Mouse (Mus musculus) neural tube, embryonic 11.5 days (tissue): ENCODE measurements at regions not wholly inside any gene's neighbourhood (a gene's known extent, or its start where the extent isn't known, plus 50 kb on each side); places are given as distances from the start of the nearest gene placed in this dataset.

Experiments
- ATAC-seq: fragments of 200-750 bp; cut with Nextera tagmentation; 2 replicates; pipeline ENCODE4 v1.8.0; 2017; ENCODE audit warnings: moderate number of reproducible peaks, mild to moderate bottlenecking, moderate TSS enrichment, moderate library complexity; ENCODE audit not compliant: insufficient read depth, low FRiP score, low TSS enrichment
- DNase-seq: peaks from one replicate; pipeline ENCODE4 v3.0.0-alpha.2; 2015; ENCODE audit warnings: low spot score
- H3K27ac ChIP-seq: fragments of 300-500 bp; sonication (generic); 2 replicates; pipeline ENCODE4 v1.5.1; 2014; ENCODE audit warnings: low read depth, mild to moderate bottlenecking, low read length
- H3K27me3 ChIP-seq: fragments of 300-500 bp; sonication (generic); 2 replicates; pipeline ENCODE4 v1.6.1; 2014; ENCODE audit warnings: mild to moderate bottlenecking, low read length, mixed read lengths; ENCODE audit not compliant: control insufficient read depth, insufficient read depth
- H3K36me3 ChIP-seq: fragments of 300-500 bp; sonication (generic); 2 replicates; pipeline ENCODE4 v1.6.1; 2014; ENCODE audit warnings: mild to moderate bottlenecking, low read length, moderate library complexity, mixed read lengths; ENCODE audit not compliant: control insufficient read depth, insufficient read depth
- H3K4me1 ChIP-seq: fragments of 300-500 bp; sonication (generic); 2 replicates; pipeline ENCODE4 v1.6.1; 2014; ENCODE audit warnings: low read length, mixed read lengths; ENCODE audit not compliant: control insufficient read depth, insufficient read depth
- H3K4me2 ChIP-seq: fragments of 300-500 bp; sonication (generic); 2 replicates; pipeline ENCODE4 v1.6.1; 2014; ENCODE audit warnings: low read depth, mild to moderate bottlenecking, moderate library complexity
- H3K4me3 ChIP-seq: fragments of 300-500 bp; sonication (generic); 2 replicates; pipeline ENCODE4 v1.5.1; 2014; ENCODE audit warnings: low read depth, low read length
- H3K9ac ChIP-seq: fragments of 300-500 bp; sonication (generic); 2 replicates; pipeline ENCODE4 v1.6.1; 2014; ENCODE audit warnings: mild to moderate bottlenecking, low read length
- H3K9me3 ChIP-seq: fragments of 300-500 bp; sonication (generic); 2 replicates; pipeline ENCODE4 v1.6.1; 2016; ENCODE audit warnings: low read length; ENCODE audit not compliant: control insufficient read depth
- WGBS: fragments of 180-500 bp; shearing (Covaris S2); extraction: QIAGEN DNeasy Blood & Tissue Kit; methylation state at CpG from one replicate; pipeline ENCODE4 v1.1.7; 2014; 5-methylcytosine and 5-hydroxymethylcytosine counted together

DNA sequence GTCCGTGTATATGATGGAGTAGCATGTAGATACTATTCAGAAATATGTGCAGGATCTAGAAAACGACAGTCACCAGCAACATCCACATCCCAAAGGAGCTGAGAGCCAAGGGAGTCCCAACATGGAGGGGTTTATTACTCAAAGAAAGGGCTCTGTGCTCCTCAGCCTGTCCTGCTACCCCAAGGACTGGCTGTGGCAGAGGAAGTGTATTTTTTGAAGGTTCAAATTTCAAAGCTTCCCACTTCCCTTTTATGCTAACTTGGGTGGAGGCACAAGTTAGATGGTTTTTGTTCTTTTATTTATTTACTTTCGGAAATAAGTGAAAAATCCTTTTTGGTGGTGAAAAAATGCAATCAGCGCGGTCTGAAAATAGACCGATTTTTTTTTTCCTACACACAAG, 602.8 kb downstream of the Adgrl2 start:
- Histone ChIP-seq H3K9ac (no peak overlapping the region), H3K27me3 (no peaks in the 10 kb centered on the region), H3K27ac (no peak overlapping the region), H3K4me1 (no peaks in the 10 kb centered on the region), H3K4me3 (no peak overlapping the region), H3K36me3 (no peaks in the 10 kb centered on the region), H3K9me3 (no peaks in the 10 kb centered on the region), H3K4me2 (no peak overlapping the region)
- WGBS, result 76% methylated on average over 6 of the region's 6 CpGs
- DNase-seq (no peak), ATAC-seq (no peak)

GRCm38 (mm10) chr3:148385712-148386111, 604.6 kb downstream of the Adgrl2 start:
- Histone ChIP-seq H3K36me3 (no peaks in the 10 kb centered on the region), H3K9me3 (no peaks in the 10 kb centered on the region), H3K27ac (no peak overlapping the region), H3K27me3 (no peaks in the 10 kb centered on the region), H3K4me1 (no peaks in the 10 kb centered on the region), H3K9ac (no peak overlapping the region), H3K4me2 (no peak overlapping the region), H3K4me3 (no peak overlapping the region)
- WGBS, result 95% methylated on average over 7 of the region's 7 CpGs
- no peak for ATAC-seq
- no peak for DNase-seq

- no peak overlapping the region for H3K9ac ChIP-seq
- no peaks in the 10 kb centered on the region for H3K36me3 ChIP-seq
- no peak overlapping the region for H3K27ac ChIP-seq
- no peak for DNase-seq
- no peaks in the 10 kb centered on the region for H3K9me3 ChIP-seq
- no peaks in the 10 kb centered on the region for H3K4me1 ChIP-seq
- no peak overlapping the region for H3K4me3 ChIP-seq
- 94% methylated on average over 1 of the region's 1 CpGs for WGBS
- no peak for ATAC-seq
- no peaks in the 10 kb centered on the region for H3K27me3 ChIP-seq
- no peak overlapping the region for H3K4me2 ChIP-seq
Observed at GRCm38 (mm10) chr3:148381057-148381456, 609.3 kb downstream of the Adgrl2 start.

DNA sequence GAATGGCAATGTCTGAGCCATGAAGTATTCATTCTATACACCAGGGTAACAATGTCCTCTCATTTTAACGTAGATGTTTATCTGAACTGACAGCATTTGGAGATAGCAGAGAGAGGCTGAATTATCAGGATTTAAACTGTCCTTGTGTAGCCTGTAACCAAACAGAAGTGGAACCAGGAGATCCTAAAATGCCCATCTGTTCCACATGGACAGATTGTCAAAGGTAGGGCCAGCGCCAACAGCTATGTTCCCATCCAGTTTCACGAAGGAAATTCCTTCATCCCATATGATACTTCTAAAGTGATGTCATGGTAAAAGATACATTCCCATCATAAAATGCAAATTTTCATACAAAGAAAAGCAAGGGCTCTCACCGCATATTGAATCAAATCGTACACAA, 627.0 kb downstream of the Adgrl2 start:
- Histone ChIP-seq H3K27me3 (no peaks in the 10 kb centered on the region), H3K4me3 (no peak overlapping the region), H3K9ac (no peak overlapping the region), H3K4me1 (no peaks in the 10 kb centered on the region), H3K9me3 (no peaks in the 10 kb centered on the region), H3K36me3 (no peaks in the 10 kb centered on the region), H3K4me2 (no peak overlapping the region), H3K27ac (no peak overlapping the region)
- ATAC-seq (no peak), DNase-seq (no peak)
- WGBS, result 83% methylated on average over 5 of the region's 5 CpGs

- Histone ChIP-seq H3K9ac (no peak overlapping the region), H3K4me3 (no peak overlapping the region), H3K9me3 (no peaks in the 10 kb centered on the region), H3K27ac (no peak overlapping the region), H3K4me1 (no peaks in the 10 kb centered on the region), H3K36me3 (no peaks in the 10 kb centered on the region), H3K4me2 (no peak overlapping the region), H3K27me3 (no peaks in the 10 kb centered on the region)
- DNase-seq (no peak), ATAC-seq (no peak)
- WGBS, result 50% methylated on average over 2 of the region's 2 CpGs
Observed at GRCm38 (mm10) chr3:148362453-148362864, 627.9 kb downstream of the Adgrl2 start.

GRCm38 (mm10) chr3:148343633-148344361, 646.6 kb downstream of the Adgrl2 start:
- DNase-seq, result peak; percentile 49

GRCm38 (mm10) chr3:148343256-148343632, 647.1 kb downstream of the Adgrl2 start:
- Histone ChIP-seq H3K4me3 (no peak overlapping the region), H3K9me3 (no peaks in the 10 kb centered on the region), H3K27me3 (no peaks in the 10 kb centered on the region), H3K36me3 (no peaks in the 10 kb centered on the region), H3K27ac (no peak overlapping the region), H3K4me2 (no peak overlapping the region), H3K4me1 (no peaks in the 10 kb centered on the region), H3K9ac (no peak overlapping the region)
- DNase-seq (no peak), ATAC-seq (peak; percentile 55)
- WGBS, result 1% methylated on average over 3 of the region's 3 CpGs

More at GRCm38 (mm10) chr3:148343633-148344361, 646.6 kb downstream of the Adgrl2 start:
- ATAC-seq, result peak; percentile 69
- 6% methylated on average over 10 of the region's 10 CpGs for WGBS
- H3K27me3 ChIP-seq, result no peaks in the 10 kb centered on the region
- no peak overlapping the region for H3K4me2 ChIP-seq
- H3K9ac ChIP-seq, result no peak overlapping the region
- H3K36me3 ChIP-seq, result no peaks in the 10 kb centered on the region
- H3K9me3 ChIP-seq, result no peaks in the 10 kb centered on the region
- no peak overlapping the region for H3K4me3 ChIP-seq
- no peak overlapping the region for H3K27ac ChIP-seq
- H3K4me1 ChIP-seq, result no peaks in the 10 kb centered on the region

DNA sequence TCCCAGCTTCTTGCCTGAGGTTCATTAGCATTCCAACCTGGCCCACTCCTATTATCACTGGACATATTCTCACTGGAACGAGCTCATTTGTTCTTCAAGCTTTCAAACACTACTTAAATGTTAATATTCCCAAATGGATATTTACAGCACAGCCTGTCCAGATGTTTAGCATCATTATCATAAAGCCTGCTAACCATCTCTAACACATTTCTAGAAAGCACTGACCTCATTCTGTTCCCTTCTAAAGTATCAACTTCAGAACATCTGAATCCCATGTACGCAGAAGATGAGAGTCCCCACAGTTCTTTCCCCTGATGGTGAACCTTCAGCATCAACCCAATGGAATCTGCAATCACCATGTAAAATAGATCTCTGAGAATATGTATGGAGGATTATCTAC, 651.1 kb downstream of the Adgrl2 start:
- Histone ChIP-seq H3K9ac (no peak overlapping the region), H3K4me1 (no peaks in the 10 kb centered on the region), H3K9me3 (no peaks in the 10 kb centered on the region), H3K4me2 (no peak overlapping the region), H3K27ac (no peak overlapping the region), H3K27me3 (no peaks in the 10 kb centered on the region), H3K4me3 (no peak overlapping the region), H3K36me3 (no peaks in the 10 kb centered on the region)
- no peak for DNase-seq
- no peak for ATAC-seq
- 89% methylated on average over 2 of the region's 2 CpGs for WGBS

DNA sequence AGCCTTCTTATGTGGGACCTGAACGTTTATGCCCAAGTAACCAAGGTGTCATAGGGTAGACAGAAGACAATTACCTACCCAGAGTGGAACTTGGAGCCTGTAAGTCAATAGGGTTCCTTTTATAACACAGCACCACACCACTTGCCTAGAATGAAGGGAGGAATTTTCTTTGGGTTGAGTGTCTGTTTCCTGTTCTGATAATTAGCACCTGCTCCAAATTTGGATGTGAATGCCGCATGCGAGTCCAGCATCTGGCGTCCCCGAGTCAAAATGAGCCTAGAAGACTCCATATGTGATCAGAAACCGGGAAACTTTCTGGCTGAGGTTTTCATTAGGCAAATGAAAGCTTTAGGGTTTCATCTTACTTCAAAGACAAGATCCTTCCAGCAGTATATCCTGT, 653.7 kb downstream of the Adgrl2 start:
- H3K27me3 ChIP-seq, result no peaks in the 10 kb centered on the region
- no peaks in the 10 kb centered on the region for H3K4me1 ChIP-seq
- no peaks in the 10 kb centered on the region for H3K9me3 ChIP-seq
- no peak overlapping the region for H3K27ac ChIP-seq
- ATAC-seq, result no peak
- H3K9ac ChIP-seq, result no peak overlapping the region
- no peak overlapping the region for H3K4me2 ChIP-seq
- no peak overlapping the region for H3K4me3 ChIP-seq
- 58% methylated on average over 6 of the region's 6 CpGs for WGBS
- H3K36me3 ChIP-seq, result no peaks in the 10 kb centered on the region
- DNase-seq, result no peak
